Mouse (Mus musculus): Measurements from ENCODE around the gene Gcdh. TPM values are rescaled to one million over a fixed set of nuclear protein-coding genes. Genes with fewer than 3 reads are reported as not detected.
"Not testable (repeated sequence)": the region's sequence is repeated elsewhere in the genome, so short reads cannot be mapped to it uniquely, and the experiment has no call there.

Gcdh gene
- polyA plus RNA-seq, 1 experiment from 2014 or later = 31.8 TPM

DNA sequence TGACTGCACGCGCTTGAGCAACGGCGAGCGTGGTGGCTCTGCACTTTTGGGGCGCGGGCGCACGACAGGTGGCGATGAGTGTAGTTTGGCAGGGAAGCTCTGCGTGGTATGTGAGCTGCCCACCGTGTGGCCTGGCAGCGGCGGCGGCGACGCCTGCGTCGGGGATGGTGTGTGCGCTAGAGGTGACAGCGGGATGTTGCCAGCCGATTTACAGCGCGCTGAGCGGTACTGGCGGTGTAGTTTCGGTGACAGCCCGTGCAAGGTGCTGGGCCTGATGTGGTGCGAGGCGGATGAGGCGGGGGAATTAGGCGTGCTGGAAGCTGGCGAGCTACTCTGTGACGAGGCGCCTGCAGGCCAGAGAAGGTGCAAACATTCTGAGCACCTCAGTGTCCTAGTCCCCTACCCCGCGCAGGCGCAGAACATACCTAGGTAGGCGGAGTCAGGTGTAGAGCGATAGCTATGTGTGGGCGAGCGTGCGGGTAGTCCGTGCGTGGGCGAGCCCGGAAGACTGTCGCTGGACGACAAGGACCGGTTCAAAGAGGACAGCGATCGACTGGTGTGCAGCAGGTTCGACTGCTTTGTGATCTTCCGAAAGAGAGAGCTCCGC lies 19.3 kb upstream of the Gcdh start:
- Histone ChIP-seq H3K27ac (ENCODE audit: low read depth, low read length) (no peak overlapping the region), H3K4me2 (peak overlapping the region; percentile 44), H3K4me1 (ENCODE audit: control insufficient read depth, insufficient read depth, low read length) (peaks cover 13% of the 10 kb centered on the region), H3K27me3 (ENCODE audit: control insufficient read depth, insufficient read depth, low read length) (peaks cover 46% of the 10 kb centered on the region), H3K9me3 (ENCODE audit: control insufficient read depth, low read length) (no peaks in the 10 kb centered on the region), H3K36me3 (ENCODE audit: control insufficient read depth, insufficient read depth, low read length) (no peaks in the 10 kb centered on the region), H3K4me3 (ENCODE audit: low read depth, low read length) (peak overlapping the region; percentile 28), H3K9ac (ENCODE audit: low read length) (peak overlapping the region; percentile 14)
- WGBS = 2% methylated on average over 55 of the region's 55 CpGs
- ATAC-seq (ENCODE audit: low FRiP score) (no peak), DNase-seq (ENCODE audit: low spot score, missing footprints) (peak; percentile 91)

DNA sequence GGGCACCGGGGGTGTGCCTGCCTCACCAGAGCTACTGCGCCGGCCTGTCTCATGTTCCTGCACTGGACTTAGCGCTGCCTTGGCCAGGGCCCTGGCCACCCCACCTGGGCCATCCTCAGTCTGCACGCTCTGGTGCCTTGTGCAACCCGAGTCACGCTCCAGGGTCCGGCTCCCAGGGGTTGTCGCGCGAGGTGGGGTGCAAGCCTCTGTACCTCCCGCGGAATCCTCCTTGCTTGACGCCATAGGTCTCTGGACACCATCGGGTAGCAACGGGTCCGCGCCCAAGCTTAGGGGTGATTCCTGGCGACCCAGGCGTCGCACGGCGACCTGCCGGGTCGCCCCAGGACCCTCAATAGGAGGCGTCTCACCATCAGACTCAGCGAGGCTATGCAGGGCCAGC lies 18.7 kb upstream of the Gcdh start:
- no peak overlapping the region for H3K4me3 ChIP-seq (ENCODE audit: low read depth, low read length)
- peaks cover 43% of the 10 kb centered on the region for H3K27me3 ChIP-seq (ENCODE audit: control insufficient read depth, insufficient read depth, low read length)
- peak overlapping the region; percentile 44 for H3K4me2 ChIP-seq
- peaks cover 13% of the 10 kb centered on the region for H3K4me1 ChIP-seq (ENCODE audit: control insufficient read depth, insufficient read depth, low read length)
- H3K9me3 ChIP-seq (ENCODE audit: control insufficient read depth, low read length) = no peaks in the 10 kb centered on the region
- WGBS = 21% methylated on average over 27 of the region's 27 CpGs
- H3K27ac ChIP-seq (ENCODE audit: low read depth, low read length) = no peak overlapping the region
- ATAC-seq (ENCODE audit: low FRiP score) (no peak), DNase-seq (ENCODE audit: low spot score, missing footprints) (no peak)
- no peaks in the 10 kb centered on the region for H3K36me3 ChIP-seq (ENCODE audit: control insufficient read depth, insufficient read depth, low read length)
- no peak overlapping the region for H3K9ac ChIP-seq (ENCODE audit: low read length)

DNA sequence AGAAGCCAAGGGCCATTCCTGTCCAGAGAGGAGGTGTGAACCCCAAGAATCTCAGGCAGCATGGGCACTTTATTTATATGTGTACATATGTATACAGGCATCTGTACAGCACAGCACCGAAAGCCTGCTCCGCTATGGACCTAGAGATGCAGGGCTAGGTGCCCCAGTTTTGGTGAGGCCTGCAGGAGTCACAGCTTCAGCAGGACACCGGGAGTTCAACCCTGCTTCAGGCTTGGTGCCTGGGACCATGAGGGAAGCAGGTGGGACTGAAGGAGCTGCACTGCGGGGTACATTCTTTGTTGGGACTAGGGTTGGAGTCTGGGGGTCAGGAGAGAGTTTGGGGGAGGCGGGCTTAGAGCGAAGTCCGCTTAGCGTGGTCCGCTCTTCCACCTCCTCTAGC lies 18.1 kb upstream of the Gcdh start:
- H3K27me3 ChIP-seq (ENCODE audit: control insufficient read depth, insufficient read depth, low read length) = peaks cover 43% of the 10 kb centered on the region
- H3K27ac ChIP-seq (ENCODE audit: low read depth, low read length) = no peak overlapping the region
- no peaks in the 10 kb centered on the region for H3K9me3 ChIP-seq (ENCODE audit: control insufficient read depth, low read length)
- H3K4me2 ChIP-seq = no peak overlapping the region
- peaks cover 13% of the 10 kb centered on the region for H3K4me1 ChIP-seq (ENCODE audit: control insufficient read depth, insufficient read depth, low read length)
- no peak overlapping the region for H3K9ac ChIP-seq (ENCODE audit: low read length)
- no peak for DNase-seq (ENCODE audit: low spot score, missing footprints)
- WGBS = 81% methylated on average over 9 of the region's 9 CpGs
- H3K4me3 ChIP-seq (ENCODE audit: low read depth, low read length) = no peak overlapping the region
- ATAC-seq (ENCODE audit: low FRiP score) = no peak
- no peaks in the 10 kb centered on the region for H3K36me3 ChIP-seq (ENCODE audit: control insufficient read depth, insufficient read depth, low read length)

DNA sequence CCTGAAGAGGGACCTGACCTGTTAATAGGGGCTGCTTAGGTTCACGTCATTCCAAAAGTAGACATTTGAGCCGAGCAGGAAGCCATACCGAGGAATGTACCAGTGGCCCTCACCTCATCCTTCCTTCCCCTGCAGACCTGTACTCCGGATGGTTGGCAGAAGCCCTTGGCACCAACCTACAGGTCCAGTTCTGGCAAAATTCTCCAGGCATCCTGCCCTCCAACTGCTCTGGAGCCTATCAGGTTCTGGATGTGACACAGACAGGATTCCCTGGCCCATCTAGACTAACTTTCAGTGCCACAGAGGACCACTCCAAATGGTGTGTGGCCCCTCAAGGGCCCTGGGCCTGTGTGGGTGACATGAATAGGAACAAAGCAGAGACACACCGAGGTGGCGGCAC lies 16.8 kb upstream of the Gcdh start:
- 92% methylated on average over 6 of the region's 6 CpGs for whole genome bisulfite sequencing
- Histone ChIP-seq H3K4me2 (no peak overlapping the region), H3K27me3 (ENCODE audit: control insufficient read depth, insufficient read depth, low read length) (peaks cover 43% of the 10 kb centered on the region), H3K27ac (ENCODE audit: low read depth, low read length) (no peak overlapping the region), H3K4me3 (ENCODE audit: low read depth, low read length) (no peak overlapping the region), H3K4me1 (ENCODE audit: control insufficient read depth, insufficient read depth, low read length) (peaks cover 13% of the 10 kb centered on the region), H3K36me3 (ENCODE audit: control insufficient read depth, insufficient read depth, low read length) (no peaks in the 10 kb centered on the region), H3K9me3 (ENCODE audit: control insufficient read depth, low read length) (no peaks in the 10 kb centered on the region), H3K9ac (ENCODE audit: low read length) (no peak overlapping the region)
- no peak for DNase-seq (ENCODE audit: low spot score, missing footprints)
- ATAC-seq (ENCODE audit: low FRiP score) = no peak

DNA sequence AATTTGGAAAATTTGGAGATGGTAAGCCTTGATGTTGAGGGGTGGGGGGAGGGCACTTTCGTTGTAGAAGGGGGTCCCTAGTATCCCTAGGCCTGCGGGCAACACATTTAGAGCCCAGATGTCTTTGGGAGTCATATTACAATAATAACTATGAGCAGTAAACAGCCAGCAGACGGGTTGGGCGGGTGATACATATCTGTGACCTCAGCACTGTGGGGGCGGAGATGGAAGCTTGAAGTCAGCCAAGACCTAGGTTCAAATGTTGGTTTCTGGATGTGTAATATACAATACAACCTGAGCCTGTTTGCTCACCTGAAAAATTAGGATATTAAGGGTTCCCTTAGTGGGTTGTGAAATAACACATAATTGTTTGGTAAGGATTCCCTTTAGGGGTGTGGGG lies 16.2 kb upstream of the Gcdh start:
- no peak overlapping the region for H3K4me3 ChIP-seq (ENCODE audit: low read depth, low read length)
- H3K9ac ChIP-seq (ENCODE audit: low read length) = no peak overlapping the region
- no peak overlapping the region for H3K4me2 ChIP-seq
- DNase-seq (ENCODE audit: low spot score, missing footprints) (no peak), ATAC-seq (ENCODE audit: low FRiP score) (no peak)
- H3K27ac ChIP-seq (ENCODE audit: low read depth, low read length) = no peak overlapping the region
- H3K36me3 ChIP-seq (ENCODE audit: control insufficient read depth, insufficient read depth, low read length) = no peaks in the 10 kb centered on the region
- H3K4me1 ChIP-seq (ENCODE audit: control insufficient read depth, insufficient read depth, low read length) = peaks cover 13% of the 10 kb centered on the region
- H3K27me3 ChIP-seq (ENCODE audit: control insufficient read depth, insufficient read depth, low read length) = peaks cover 43% of the 10 kb centered on the region
- 84% methylated on average over 5 of the region's 5 CpGs for WGBS
- H3K9me3 ChIP-seq (ENCODE audit: control insufficient read depth, low read length) = no peaks in the 10 kb centered on the region

DNA sequence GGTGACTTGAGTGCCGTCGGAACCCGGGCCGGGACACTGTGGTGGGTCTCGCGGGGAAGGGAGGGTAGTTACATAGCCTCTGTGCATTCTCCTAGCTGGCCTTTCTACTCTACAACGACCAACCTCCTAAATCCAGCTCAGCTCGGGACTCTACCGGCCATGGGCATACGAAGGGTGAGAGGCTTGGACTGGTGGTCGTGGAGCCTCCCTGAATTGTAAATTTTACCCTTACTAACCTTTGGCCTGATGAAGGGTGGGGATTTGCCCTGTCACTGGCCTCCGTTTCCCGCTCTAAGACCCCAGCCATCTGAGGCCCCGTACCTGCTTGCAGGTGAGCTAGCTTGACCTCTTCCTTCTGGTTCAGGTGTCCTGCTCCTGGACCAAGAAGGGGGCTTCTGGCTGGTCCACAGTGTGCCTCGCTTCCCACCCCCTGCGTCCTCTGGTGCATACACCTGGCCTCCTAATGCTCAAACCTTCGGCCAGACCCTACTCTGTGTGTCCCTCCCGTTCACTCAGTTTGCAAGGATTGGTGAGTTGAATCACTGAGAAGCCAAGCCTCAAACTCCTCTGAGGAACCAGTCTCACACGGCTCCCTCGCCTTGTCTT lies 15.5 kb upstream of the Gcdh start:
- H3K4me1 ChIP-seq (ENCODE audit: control insufficient read depth, insufficient read depth, low read length) = peaks cover 13% of the 10 kb centered on the region
- H3K27me3 ChIP-seq (ENCODE audit: control insufficient read depth, insufficient read depth, low read length) = peaks cover 42% of the 10 kb centered on the region
- H3K9me3 ChIP-seq (ENCODE audit: control insufficient read depth, low read length) = no peaks in the 10 kb centered on the region
- H3K27ac ChIP-seq (ENCODE audit: low read depth, low read length) = no peak overlapping the region
- peak overlapping the region; percentile 67 for H3K9ac ChIP-seq (ENCODE audit: low read length)
- no peak for DNase-seq (ENCODE audit: low spot score, missing footprints)
- ATAC-seq (ENCODE audit: low FRiP score) = no peak
- H3K36me3 ChIP-seq (ENCODE audit: control insufficient read depth, insufficient read depth, low read length) = no peaks in the 10 kb centered on the region
- peak overlapping the region; percentile 40 for H3K4me3 ChIP-seq (ENCODE audit: low read depth, low read length)
- H3K4me2 ChIP-seq = peak overlapping the region; percentile 84
- 50% methylated on average over 20 of the region's 20 CpGs for WGBS

DNA sequence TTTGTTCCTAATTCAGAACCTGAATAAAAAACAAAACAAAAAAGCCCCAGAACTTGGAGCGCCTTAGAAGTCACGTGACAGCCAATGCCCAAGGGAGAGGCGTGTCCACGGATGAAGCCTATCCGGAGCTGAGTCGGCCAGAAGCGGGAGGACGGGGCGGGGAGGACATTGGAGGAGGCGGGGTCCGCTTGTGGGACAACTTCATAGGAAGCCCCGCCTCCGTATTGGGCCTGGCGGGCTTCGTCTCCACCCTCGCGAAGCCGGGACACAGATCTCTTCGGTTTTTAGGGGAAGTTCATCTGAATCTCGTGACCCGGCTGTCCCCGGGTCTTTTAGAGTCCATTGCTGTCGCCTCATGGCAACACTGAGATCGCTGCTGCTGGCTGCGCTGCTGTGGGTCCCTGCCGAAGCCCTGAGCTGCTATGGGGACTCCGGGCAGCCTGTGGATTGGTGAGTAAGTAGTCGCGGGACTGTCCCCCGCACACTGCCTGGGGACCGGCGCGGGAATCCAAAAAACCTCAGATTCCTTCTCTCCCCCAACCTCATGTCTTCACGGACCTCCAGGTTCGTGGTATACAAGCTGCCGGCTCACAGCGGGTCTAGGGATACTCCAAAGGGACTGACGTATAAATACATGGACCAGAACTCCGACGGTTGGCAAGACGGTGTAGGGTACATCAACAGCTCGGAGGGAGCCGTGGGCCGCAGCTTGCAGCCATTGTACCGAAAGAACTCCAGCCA lies 14.9 kb upstream of the Gcdh start, which contains the start of gene Dnase2a:
Gene Dnase2a (plus strand): TSS at position 140 of the 741 bp plus-strand sequence.
- WGBS = under 1% methylated on average over 44 of the region's 45 CpGs
- DNase-seq (ENCODE audit: low spot score, missing footprints) (peak; percentile 98), ATAC-seq (ENCODE audit: low FRiP score) (peak; percentile 93)
- H3K4me1 ChIP-seq (ENCODE audit: control insufficient read depth, insufficient read depth, low read length) = peaks cover 13% of the 10 kb centered on the region
- no peaks in the 10 kb centered on the region for H3K9me3 ChIP-seq (ENCODE audit: control insufficient read depth, low read length)
- no peak within 1 kb of the TSS for H3K27ac ChIP-seq (ENCODE audit: low read depth, low read length)
- peaks cover 35% of the 10 kb centered on the region for H3K27me3 ChIP-seq (ENCODE audit: control insufficient read depth, insufficient read depth, low read length)
- no peaks in the 10 kb centered on the region for H3K36me3 ChIP-seq (ENCODE audit: control insufficient read depth, insufficient read depth, low read length)
- peak within 1 kb of the TSS; percentile 84 for H3K4me2 ChIP-seq
- H3K4me3 ChIP-seq (ENCODE audit: low read depth, low read length) = peak within 1 kb of the TSS; percentile 40
- H3K9ac ChIP-seq (ENCODE audit: low read length) = peak within 1 kb of the TSS; percentile 67

DNA sequence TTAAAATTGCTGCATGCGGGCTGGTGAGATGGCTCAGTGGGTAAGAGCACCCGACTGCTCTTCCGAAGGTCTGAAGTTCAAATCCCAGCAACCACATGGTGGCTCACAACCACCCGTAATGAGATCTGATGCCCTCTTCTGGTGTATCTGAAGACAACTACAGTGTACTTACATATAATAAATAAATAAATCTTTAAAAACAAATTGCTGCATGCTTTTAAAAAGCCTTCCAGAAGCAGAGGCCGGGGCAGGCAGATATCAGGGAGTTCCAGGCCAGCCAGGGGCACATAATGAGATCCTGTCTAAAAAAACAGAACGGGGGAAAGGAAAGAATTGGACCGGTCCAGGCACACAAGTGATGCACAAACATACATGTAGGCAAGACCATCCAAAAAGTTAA lies 14.3 kb upstream of the Gcdh start:
- H3K27ac ChIP-seq (ENCODE audit: low read depth, low read length); H3K36me3 ChIP-seq (ENCODE audit: control insufficient read depth, insufficient read depth, low read length); H3K9me3 ChIP-seq (ENCODE audit: control insufficient read depth, low read length); DNase-seq (ENCODE audit: low spot score, missing footprints); H3K9ac ChIP-seq (ENCODE audit: low read length): not testable (repeated sequence)
- peak; percentile 8; the same call in 1 of the 2 replicates for ATAC-seq (ENCODE audit: low FRiP score)
- 28% methylated on average over 7 of the region's 7 CpGs for WGBS
- Histone ChIP-seq H3K4me3 (ENCODE audit: low read depth, low read length) (peak overlapping the region; percentile 40), H3K27me3 (ENCODE audit: control insufficient read depth, insufficient read depth, low read length) (peaks cover 29% of the 10 kb centered on the region), H3K4me1 (ENCODE audit: control insufficient read depth, insufficient read depth, low read length) (peaks cover 14% of the 10 kb centered on the region), H3K4me2 (peak overlapping the region; percentile 84)

DNA sequence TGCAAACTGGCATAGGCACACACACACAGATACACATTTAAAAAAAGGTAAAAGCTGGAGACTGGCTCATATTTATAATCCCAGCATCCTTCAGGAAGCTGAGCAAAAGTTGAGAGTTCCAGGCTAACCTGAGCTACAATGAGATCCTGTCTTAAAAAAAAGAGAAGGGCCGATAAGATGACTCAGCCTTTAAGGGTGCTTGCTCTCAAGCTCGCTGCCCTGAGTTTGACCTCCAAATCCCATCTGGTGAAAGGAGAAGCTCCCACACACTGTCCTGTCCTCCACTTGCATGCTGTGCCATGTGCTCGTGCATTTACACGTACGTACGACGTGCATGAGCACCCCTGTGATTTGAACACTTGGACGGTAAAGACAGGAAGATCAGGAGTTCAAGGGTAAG lies 13.8 kb upstream of the Gcdh start:
- Histone ChIP-seq H3K4me2 (no peak overlapping the region), H3K9me3 (ENCODE audit: control insufficient read depth, low read length) (no peaks in the 10 kb centered on the region), H3K4me1 (ENCODE audit: control insufficient read depth, insufficient read depth, low read length) (peaks cover 12% of the 10 kb centered on the region), H3K4me3 (ENCODE audit: low read depth, low read length) (no peak overlapping the region), H3K36me3 (ENCODE audit: control insufficient read depth, insufficient read depth, low read length) (no peaks in the 10 kb centered on the region), H3K27me3 (ENCODE audit: control insufficient read depth, insufficient read depth, low read length) (peaks cover 24% of the 10 kb centered on the region), H3K9ac (ENCODE audit: low read length) (no peak overlapping the region), H3K27ac (ENCODE audit: low read depth, low read length) (no peak overlapping the region)
- ATAC-seq (ENCODE audit: low FRiP score) (no peak), DNase-seq (ENCODE audit: low spot score, missing footprints) (no peak)
- WGBS = 78% methylated on average over 8 of the region's 8 CpGs
